ENCODE assay signal across 8 mouse cellular contexts in genomic region chr5:125273666-125274109, GRCm38 (mm10).
DNase-seq lines count a peak whose midpoint lies in the region; ATAC-seq and TF ChIP-seq lines count a peak whose summit lies in the region.

No protein-coding gene starts in this region.

- whole genome bisulfite sequencing in heart, embryonic 12.5 days, result 14% methylated on average over 8 of the region's 8 CpGs
- WGBS in liver, postnatal 0 days (ENCODE audit: insufficient replicate concordance), result 3% methylated on average over 8 of the region's 8 CpGs

- no peak for TF ChIP-seq EP300 in MEL (IDR thresholded peaks at IDR 0.05; ENCODE audit: low read depth in 1 of 2, low read length in 2 of 2)
- peak; percentile 87 for TF ChIP-seq EP300 in liver, postnatal 0 days (IDR thresholded peaks at IDR 0.05; ENCODE audit: low read depth)

- TF ChIP-seq CTCF in MEL (IDR thresholded peaks at IDR 0.05 in 2 of 3, conservative IDR thresholded peaks at IDR 0.05 in 1 of 3; ENCODE audit: control insufficient read depth in 1 of 3, insufficient read depth in 1 of 3, low read depth in 2 of 3, low read length in 3 of 3, poor library complexity in 1 of 3, severe bottlenecking in 1 of 3), result peak; percentile 50 to 80 (median 68)
- peak; percentile 12; the same call in 1 of the 2 replicates for TF ChIP-seq CTCF in embryonic fibroblast, embryonic 13.5 days (IDR thresholded peaks at IDR 0.05; ENCODE audit: borderline replicate concordance, insufficient read depth, low read length)
- peak; percentile 78 for TF ChIP-seq CTCF in liver, postnatal 0 days (IDR thresholded peaks at IDR 0.05; ENCODE audit: low read depth)

- TF ChIP-seq RAD21 in MEL (IDR thresholded peaks at IDR 0.05; ENCODE audit: low read depth, low read length), result peak; percentile 50

- H3K9ac ChIP-seq in MEL (ENCODE audit: control insufficient read depth, low read depth, low read length, poor library complexity, severe bottlenecking), result no peak overlapping the region; the same call in 1 of the 2 replicates
- H3K9ac ChIP-seq in heart, embryonic 12.5 days, result no peak overlapping the region
- H3K9ac ChIP-seq in liver, postnatal 0 days (replicated peaks), result no peak overlapping the region

- H3K4me2 ChIP-seq in heart, embryonic 12.5 days, result peak overlapping the region; percentile 11
- H3K4me2 ChIP-seq in liver, postnatal 0 days (ENCODE audit: low read depth, low read length), result peak overlapping the region; percentile 2; the same call in 1 of the 2 replicates

- H3K79me2 ChIP-seq in MEL (ENCODE audit: control insufficient read depth, insufficient read depth, low read length, poor library complexity), result no peaks in the 10 kb centered on the region

- TF ChIP-seq POLR2A in MEL (IDR thresholded peaks at IDR 0.05; ENCODE audit: control insufficient read depth in 1 of 2, insufficient read depth in 1 of 2, low read depth in 1 of 2, low read length in 2 of 2, poor library complexity in 1 of 2), result no peak
- no peak for TF ChIP-seq POLR2A in embryonic fibroblast, embryonic 13.5 days (IDR thresholded peaks at IDR 0.05; ENCODE audit: low read depth, low read length)

- H3K27me3 ChIP-seq in MEL (ENCODE audit: control insufficient read depth in 1 of 2, insufficient read depth in 2 of 2, low read length in 2 of 2), result no peaks in the 10 kb centered on the region
- H3K27me3 ChIP-seq in heart, embryonic 12.5 days (replicated peaks), result no peaks in the 10 kb centered on the region
- H3K27me3 ChIP-seq in liver, postnatal 0 days (ENCODE audit: insufficient read depth, low read length), result no peaks in the 10 kb centered on the region

- H3K36me3 ChIP-seq in MEL (ENCODE audit: control insufficient read depth in 1 of 2, insufficient read depth in 2 of 2, low read length in 2 of 2), result peaks cover 0 to 5% of the 10 kb centered on the region in 2 experiments; a peak in 3 of 4 replicates
- peaks cover 13% of the 10 kb centered on the region for H3K36me3 ChIP-seq in heart, embryonic 12.5 days
- H3K36me3 ChIP-seq in liver, postnatal 0 days (replicated peaks; ENCODE audit: insufficient read depth, low read length), result peaks cover 16% of the 10 kb centered on the region

- peak; percentile 58 for ATAC-seq in heart, embryonic 12.5 days (ENCODE audit: insufficient number of reproducible peaks, low FRiP score)
- ATAC-seq in liver, postnatal 0 days, result peak; percentile 91
- no peak for ATAC-seq in inflammation-experienced regulatory T-cells, adult 6 months

- H3K27ac ChIP-seq in MEL (ENCODE audit: control insufficient read depth, low read depth, low read length), result no peak overlapping the region
- H3K27ac ChIP-seq in embryonic fibroblast, embryonic 13.5 days (ENCODE audit: insufficient read depth, low read length), result peak overlapping the region; percentile 29
- peak overlapping the region; percentile 84 for H3K27ac ChIP-seq in heart, embryonic 12.5 days (ENCODE audit: poor library complexity, severe bottlenecking)
- peak overlapping the region; percentile 88 for H3K27ac ChIP-seq in liver, postnatal 0 days (ENCODE audit: low read depth)

- no peaks in the 10 kb centered on the region for H3K9me3 ChIP-seq in MEL (replicated peaks; ENCODE audit: insufficient read depth, low read length)
- no peaks in the 10 kb centered on the region for H3K9me3 ChIP-seq in heart, embryonic 12.5 days (replicated peaks)
- no peaks in the 10 kb centered on the region for H3K9me3 ChIP-seq in liver, postnatal 0 days (ENCODE audit: low read length)

- H3K4me1 ChIP-seq in MEL (ENCODE audit: control insufficient read depth in 1 of 2, insufficient read depth in 2 of 2, low read length in 2 of 2), result peaks cover 2 to 14% of the 10 kb centered on the region in 2 experiments
- H3K4me1 ChIP-seq in embryonic fibroblast, embryonic 13.5 days (ENCODE audit: control insufficient read depth, insufficient read depth, low read length), result peaks cover 2% of the 10 kb centered on the region; the same call in 1 of the 2 replicates
- peaks cover 28% of the 10 kb centered on the region for H3K4me1 ChIP-seq in heart, embryonic 12.5 days (replicated peaks)
- H3K4me1 ChIP-seq in liver, postnatal 0 days (ENCODE audit: insufficient read depth), result peaks cover 15% of the 10 kb centered on the region

- peak overlapping the region; percentile 30 to 44; a peak in 3 of 4 replicates for H3K4me3 ChIP-seq in MEL (ENCODE audit: control insufficient read depth in 1 of 2, insufficient read depth in 1 of 2, low read depth in 2 of 2, low read length in 2 of 2)
- H3K4me3 ChIP-seq in embryonic fibroblast, embryonic 13.5 days (ENCODE audit: insufficient read depth, low read length), result no peak overlapping the region
- H3K4me3 ChIP-seq in heart, embryonic 12.5 days, result no peak overlapping the region
- no peak overlapping the region for H3K4me3 ChIP-seq in liver, postnatal 0 days (ENCODE audit: low read depth, low read length)

- DNase-seq in MEL (ENCODE audit: low read depth, low spot score), result peak; percentile 85
- peak; percentile 69 for DNase-seq in adrenal gland, postnatal 25 days
- peak; percentile 83 for DNase-seq in layer of hippocampus, adult 11-12 months (ENCODE audit: low spot score)
- DNase-seq in liver, postnatal 0 days, result peak; percentile 85
- peak; percentile 84 for DNase-seq in retina, postnatal 1 day

TF ChIP-seq in MEL, 35 proteins besides CTCF, POLR2A, EP300 and RAD21:
- TF ChIP-seq HCFC1 (IDR thresholded peaks at IDR 0.05; ENCODE audit: low read depth, low read length) (no peak), MAX (IDR thresholded peaks at IDR 0.05; ENCODE audit: low read length) (no peak), MAZ (IDR thresholded peaks at IDR 0.05; ENCODE audit: low read depth, low read length) (peak; percentile 43; the same call in 1 of the 2 replicates), GABPA (IDR thresholded peaks at IDR 0.05; ENCODE audit: low read depth, low read length) (no peak), ZNF384 (IDR thresholded peaks at IDR 0.05; ENCODE audit: low read depth, low read length) (no peak), SMC3 (IDR thresholded peaks at IDR 0.05; ENCODE audit: low read depth, low read length) (peak; percentile 76), SIN3A (IDR thresholded peaks at IDR 0.05; ENCODE audit: low read length) (peak; percentile 27; the same call in 1 of the 2 replicates), ZKSCAN1 (IDR thresholded peaks at IDR 0.05; ENCODE audit: low read depth, low read length) (no peak), ZC3H11A (IDR thresholded peaks at IDR 0.05; ENCODE audit: low read depth, low read length) (peak; percentile 60; the same call in 1 of the 2 replicates), TCF12 (IDR thresholded peaks at IDR 0.05; ENCODE audit: low read depth, low read length) (no peak)

Comparison
In these comparisons a context has a peak if more than half of its experiments do, and no peak if none do; other contexts are left out.
1. H3K4me3 ChIP-seq: peak in MEL (2 of 2); none in embryonic fibroblast, embryonic 13.5 days (single experiment), heart, embryonic 12.5 days (single experiment) and liver, postnatal 0 days (single experiment).
2. CTCF ChIP-seq: peak in every context shown above with its lines; median percentile 78 in liver, postnatal 0 days; 68 in MEL; 12 in embryonic fibroblast, embryonic 13.5 days.
3. Peak in every context shown above with its lines, with median percentiles within 50 percentile points of each other: DNase-seq.